Mouse (Mus musculus): ENCODE data around the gene Nmur1.
"Not testable (repeated sequence)": the region's sequence is repeated elsewhere in the genome, so short reads cannot be mapped to it uniquely, and the experiment has no call there.

GRCm38 (mm10) chr1:86471504-86471961, 45.5 kb upstream of the Nmur1 start:
- peak; percentile 39; the same call in 1 of the 2 replicates for TF ChIP-seq CTCF (IDR thresholded peaks at IDR 0.05; ENCODE audit: insufficient read depth, low read length)
- TF ChIP-seq POLR2A (IDR thresholded peaks at IDR 0.05; ENCODE audit: borderline replicate concordance, extremely low read depth, low read depth, low read length): not testable (repeated sequence)
